Mouse (Mus musculus): ENCODE results near the gene Gxylt2. TPM values are rescaled to one million over a fixed set of nuclear protein-coding genes. Genes with fewer than 3 reads are reported as not detected.

Gxylt2 gene
- total and polyA plus RNA-seq, 3 experiments, result 0.03 TPM; not detected in 2

DNA sequence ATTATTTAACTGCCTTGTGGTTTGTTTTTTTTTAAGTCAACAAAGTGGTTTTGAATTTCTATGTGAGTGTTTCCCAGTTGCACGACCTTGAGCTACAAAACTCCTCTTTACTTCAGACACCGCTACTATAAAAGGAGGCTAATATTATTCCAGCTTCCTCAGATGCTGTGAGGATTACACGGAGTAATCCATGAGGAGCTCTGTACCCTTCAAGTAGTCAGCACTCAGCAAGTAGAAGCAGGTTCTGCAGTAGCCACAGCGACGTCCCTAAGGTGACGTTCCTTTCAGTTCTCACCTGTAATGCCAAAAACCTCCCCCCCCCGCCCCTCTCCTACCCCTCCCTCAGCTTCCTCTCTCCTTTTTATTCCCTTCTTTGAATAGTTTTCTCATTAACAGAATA lies 33.1 kb upstream of the Gxylt2 start:
- no peak overlapping the region; the same call in 1 of the 2 replicates for H3K9ac ChIP-seq (ENCODE audit: insufficient read depth, low read depth)
- no peaks in the 10 kb centered on the region for H3K27me3 ChIP-seq (replicated peaks)
- peaks cover 14% of the 10 kb centered on the region; the same call in 1 of the 2 replicates for H3K79me2 ChIP-seq (replicated peaks; ENCODE audit: control insufficient read depth, extremely low read depth, insufficient read depth, poor library complexity, severe bottlenecking)
- DNase-seq (ENCODE audit: extremely low read depth), result no peak
- no peaks in the 10 kb centered on the region for H3K9me3 ChIP-seq (replicated peaks; ENCODE audit: low read length)
- peak overlapping the region in 2 of 3 experiments; percentile 94 to 100 for H3K4me3 ChIP-seq (replicated peaks in 1 of 3; ENCODE audit: low read depth in 2 of 3, low read length in 2 of 3, poor library complexity in 1 of 3)
- dilution Hi-C loops (cut with MboI; ENCODE audit: extremely low pct_ligation_motif_present, extremely low pct_unique_long_range_greater_than_20kb, low sequenced_read_pairs) (no loop called here), in situ Hi-C loops (cut with MboI; ENCODE audit: low pct_ligation_motif_present, low pct_unique_long_range_greater_than_20kb, low sequenced_read_pairs) (no loop called here)
- peaks cover 7 to 24% of the 10 kb centered on the region in 2 experiments for H3K4me1 ChIP-seq (ENCODE audit: control insufficient read depth in 1 of 2, insufficient read depth in 2 of 2)
- TF ChIP-seq MYC (IDR thresholded peaks at IDR 0.05; ENCODE audit: low read depth, low read length) (no peak), MAFK (IDR thresholded peaks at IDR 0.05; ENCODE audit: insufficient replicate concordance, low read length) (no peak), RAD21 (IDR thresholded peaks at IDR 0.05; ENCODE audit: low read depth, low read length) (no peak), GABPA (IDR thresholded peaks at IDR 0.05; ENCODE audit: insufficient replicate concordance, low read depth, low read length) (no peak), CTCF (conservative IDR thresholded peaks at IDR 0.05 in 1 of 2, IDR thresholded peaks at IDR 0.05 in 1 of 2; ENCODE audit: low read depth in 2 of 2, low read length in 2 of 2) (no peak), E2F4 (IDR thresholded peaks at IDR 0.05; ENCODE audit: insufficient replicate concordance, low read depth, low read length) (no peak), ELF1 (IDR thresholded peaks at IDR 0.05; ENCODE audit: low read depth, low read length) (no peak), JUN (IDR thresholded peaks at IDR 0.05; ENCODE audit: insufficient read depth, low read depth, low read length) (no peak), NELFE (IDR thresholded peaks at IDR 0.05; ENCODE audit: low read depth, low read length) (no peak), ZKSCAN1 (IDR thresholded peaks at IDR 0.05; ENCODE audit: borderline replicate concordance, low read depth, low read length) (no peak), MAX (IDR thresholded peaks at IDR 0.05; ENCODE audit: low read length) (no peak), POLR2A (IDR thresholded peaks at IDR 0.05; ENCODE audit: low read depth, low read length) (no peak), MXI1 (IDR thresholded peaks at IDR 0.05; ENCODE audit: low read depth, low read length) (no peak), BHLHE40 (IDR thresholded peaks at IDR 0.05; ENCODE audit: low read depth, low read length) (no peak), ZNF384 (IDR thresholded peaks at IDR 0.05; ENCODE audit: low read depth, low read length) (no peak), MAZ (IDR thresholded peaks at IDR 0.05; ENCODE audit: low read depth, low read length) (no peak), ZC3H11A (IDR thresholded peaks at IDR 0.05; ENCODE audit: low read depth, low read length) (no peak), USF1 (IDR thresholded peaks at IDR 0.05; ENCODE audit: low read depth, low read length) (no peak), CHD2 (IDR thresholded peaks at IDR 0.05; ENCODE audit: low read length) (no peak), NRF1 (IDR thresholded peaks at IDR 0.05; ENCODE audit: low read depth, low read length) (no peak)
- no peak overlapping the region for H3K27ac ChIP-seq (ENCODE audit: insufficient read depth, low read depth)
- peak overlapping the region; percentile 84 for H3K4me2 ChIP-seq (ENCODE audit: insufficient read depth, low read depth, poor library complexity, severe bottlenecking)
- peaks cover 6 to 21% of the 10 kb centered on the region in 2 experiments for H3K36me3 ChIP-seq (replicated peaks in 1 of 2; ENCODE audit: control insufficient read depth in 1 of 2, insufficient read depth in 1 of 2, low read length in 1 of 2)

DNA sequence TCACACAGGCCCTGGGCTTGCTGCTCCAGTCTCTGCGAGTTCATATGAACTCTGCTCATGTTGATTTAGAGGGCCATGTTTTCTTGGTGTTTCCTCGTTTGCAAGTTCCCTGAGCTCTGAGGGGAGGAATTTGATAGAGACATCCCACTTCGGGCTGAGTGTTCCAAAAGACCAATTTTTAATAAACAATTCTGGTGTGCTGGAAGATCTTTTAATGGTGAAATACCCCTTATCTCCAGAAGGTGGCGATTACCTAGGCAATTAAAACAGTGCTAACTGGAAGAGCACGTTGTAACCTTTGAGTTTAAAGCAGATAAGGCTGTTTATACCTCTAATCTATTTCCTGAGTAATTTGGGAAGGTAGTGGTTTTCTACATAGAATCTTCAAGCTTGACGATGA lies 29.6 kb upstream of the Gxylt2 start:
- dilution Hi-C loops (cut with MboI; ENCODE audit: extremely low pct_ligation_motif_present, extremely low pct_unique_long_range_greater_than_20kb, low sequenced_read_pairs), result no loop called here

More for the DNA sequence above, 29.6 kb upstream of the Gxylt2 start:
- DNase-seq (ENCODE audit: extremely low read depth), result peak; percentile 60
- H3K9ac ChIP-seq (ENCODE audit: insufficient read depth, low read depth), result no peak overlapping the region
- H3K4me3 ChIP-seq (replicated peaks in 1 of 3; ENCODE audit: low read depth in 2 of 3, low read length in 2 of 3, poor library complexity in 1 of 3), result no peak overlapping the region
- peaks cover 3 to 6% of the 10 kb centered on the region in 2 experiments; a peak in 2 of 4 replicates for H3K4me1 ChIP-seq (ENCODE audit: control insufficient read depth in 1 of 2, insufficient read depth in 2 of 2)
- no peak overlapping the region for H3K27ac ChIP-seq (ENCODE audit: insufficient read depth, low read depth)
- TF ChIP-seq USF1 (IDR thresholded peaks at IDR 0.05; ENCODE audit: low read depth, low read length) (no peak), TCF12 (IDR thresholded peaks at IDR 0.05; ENCODE audit: low read depth, low read length) (no peak), SMC3 (IDR thresholded peaks at IDR 0.05; ENCODE audit: low read depth, low read length) (peak; percentile 93), ZNF384 (IDR thresholded peaks at IDR 0.05; ENCODE audit: low read depth, low read length) (no peak), RAD21 (IDR thresholded peaks at IDR 0.05; ENCODE audit: low read depth, low read length) (peak; percentile 68), CTCF (conservative IDR thresholded peaks at IDR 0.05 in 1 of 2, IDR thresholded peaks at IDR 0.05 in 1 of 2; ENCODE audit: low read depth in 2 of 2, low read length in 2 of 2) (peak; percentile 46 to 82), SIN3A (IDR thresholded peaks at IDR 0.05; ENCODE audit: low read length) (no peak), MYC (IDR thresholded peaks at IDR 0.05; ENCODE audit: low read depth, low read length) (peak; percentile 88), ZC3H11A (IDR thresholded peaks at IDR 0.05; ENCODE audit: low read depth, low read length) (peak; percentile 42; the same call in 1 of the 2 replicates), ZMIZ1 (IDR thresholded peaks at IDR 0.05; ENCODE audit: low read depth, low read length) (no peak)
- in situ Hi-C loops (cut with MboI; ENCODE audit: low pct_ligation_motif_present, low pct_unique_long_range_greater_than_20kb, low sequenced_read_pairs), result no loop called here
- H3K9me3 ChIP-seq (replicated peaks; ENCODE audit: low read length), result no peaks in the 10 kb centered on the region
- H3K79me2 ChIP-seq (replicated peaks; ENCODE audit: control insufficient read depth, extremely low read depth, insufficient read depth, poor library complexity, severe bottlenecking), result 0 out of 2 replicates have a peak, but pooled peaks cover 3% of the 10 kb centered on the region
- H3K36me3 ChIP-seq (replicated peaks in 1 of 2; ENCODE audit: control insufficient read depth in 1 of 2, insufficient read depth in 1 of 2, low read length in 1 of 2), result no peaks in the 10 kb centered on the region
- no peaks in the 10 kb centered on the region for H3K27me3 ChIP-seq (replicated peaks)
- no peak overlapping the region for H3K4me2 ChIP-seq (ENCODE audit: insufficient read depth, low read depth, poor library complexity, severe bottlenecking)

Data from CH12.LX (cell line).